Mouse (Mus musculus) limb, embryonic 13.5 days (tissue): Measurements from ENCODE around the gene B9d1. TPM values are rescaled to one million over a fixed set of nuclear protein-coding genes. Genes with fewer than 3 reads are reported as not detected.
A peak's percentile ranks its signal among the peaks of the same experiment; 100 is the strongest.

ENCODE experiments used
- ATAC-seq: fragments of 200-750 bp; cut with Nextera tagmentation; 2 replicates; pipeline ENCODE4 v1.8.0; 2017; ENCODE audit warnings: low read depth, moderate number of reproducible peaks, moderate TSS enrichment; ENCODE audit not compliant: low FRiP score
- H3K27ac ChIP-seq: fragments of 300-500 bp; sonication (generic); 2 replicates; pipeline ENCODE4 v1.5.1; 2015; ENCODE audit warnings: inconsistent platforms, mild to moderate bottlenecking, moderate library complexity
- H3K27me3 ChIP-seq: fragments of 300-500 bp; sonication (generic); 2 replicates; pipeline ENCODE4 v1.6.1; 2015; ENCODE audit warnings: mild to moderate bottlenecking, inconsistent platforms
- H3K36me3 ChIP-seq: fragments of 300-500 bp; sonication (generic); 2 replicates; pipeline ENCODE4 v1.6.1; 2015; ENCODE audit warnings: inconsistent platforms, mild to moderate bottlenecking, moderate library complexity
- H3K4me1 ChIP-seq: fragments of 300-500 bp; sonication (generic); 2 replicates; pipeline ENCODE4 v1.6.1; 2015; ENCODE audit warnings: inconsistent platforms
- H3K4me2 ChIP-seq: fragments of 300-500 bp; sonication (generic); replicated peaks from 2 replicates; pipeline ENCODE4 v1.6.1; 2015; ENCODE audit warnings: inconsistent platforms, mild to moderate bottlenecking, moderate library complexity
- H3K4me3 ChIP-seq: fragments of 300-500 bp; sonication (generic); 2 replicates; pipeline ENCODE4 v1.5.1; 2015; ENCODE audit warnings: moderate library complexity, mild to moderate bottlenecking, inconsistent platforms
- H3K9ac ChIP-seq: fragments of 300-500 bp; sonication (generic); 2 replicates; pipeline ENCODE4 v1.6.1; 2015; ENCODE audit warnings: mild to moderate bottlenecking, inconsistent platforms
- H3K9me3 ChIP-seq: fragments of 300-500 bp; sonication (generic); 2 replicates; pipeline ENCODE4 v1.6.1; 2016; ENCODE audit warnings: inconsistent platforms
- WGBS: fragments of 180-500 bp; shearing (Covaris S2); methylation state at CpG from one replicate; pipeline ENCODE4 v1.1.7; 2015; 5-methylcytosine and 5-hydroxymethylcytosine counted together
- polyA plus RNA-seq: library from polyadenylated mRNA; unstranded; fragments of >200 nt; fragmentation: Nextera tagmentation; extraction: Ambion mirVana; gene quantifications from 2 replicates; pipeline ENCODE4 v1.2.1, GENCODE M21; 2015

Gene B9d1
- polyA plus RNA-seq, 1 experiment from 2014 or later, result 31.9 TPM

- Histone ChIP-seq H3K4me1 (peaks cover 64% of the 10 kb centered on the region), H3K4me3 (no peak overlapping the region)
- 30% methylated on average over 13 of the region's 13 CpGs for WGBS
These were observed 21.6 kb upstream of the B9d1 start for GRCm38 (mm10) chr11:61483226-61483845.

GRCm38 (mm10) chr11:61484256-61484612, 20.7 kb upstream of the B9d1 start:
- H3K4me1 ChIP-seq, result peaks cover 67% of the 10 kb centered on the region
- H3K27ac ChIP-seq, result peak overlapping the region; percentile 100
- H3K9ac ChIP-seq, result peak overlapping the region; percentile 61; the same call in 1 of the 2 replicates
- 4% methylated on average over 10 of the region's 10 CpGs for WGBS
- peak overlapping the region; percentile 95 for H3K4me2 ChIP-seq
- ATAC-seq, result peak; percentile 1; the same call in 1 of the 2 replicates
- peak overlapping the region; percentile 58 for H3K4me3 ChIP-seq
- H3K9me3 ChIP-seq, result no peaks in the 10 kb centered on the region
- H3K27me3 ChIP-seq, result no peaks in the 10 kb centered on the region
- peaks cover 24% of the 10 kb centered on the region for H3K36me3 ChIP-seq

More at GRCm38 (mm10) chr11:61483226-61483845, 21.6 kb upstream of the B9d1 start:
- peak overlapping the region; percentile 100 for H3K27ac ChIP-seq
- H3K9ac ChIP-seq, result no peak overlapping the region
- no peaks in the 10 kb centered on the region for H3K9me3 ChIP-seq
- peaks cover 15% of the 10 kb centered on the region for H3K36me3 ChIP-seq
- ATAC-seq, result no peak
- H3K27me3 ChIP-seq, result no peaks in the 10 kb centered on the region
- H3K4me2 ChIP-seq, result peak overlapping the region; percentile 5; the same call in 1 of the 2 replicates

- ATAC-seq, result peak; percentile 94
These were observed 20.1 kb upstream of the B9d1 start, which contains the start of gene Mfap4 for GRCm38 (mm10) chr11:61484613-61485540. Mfap4 (plus strand) TSS chr11:61485431.

GRCm38 (mm10) chr11:61485541-61486457, 19.1 kb upstream of the B9d1 start:
- WGBS, result 25% methylated on average over 22 of the region's 22 CpGs
- Histone ChIP-seq H3K4me3 (peak overlapping the region; percentile 58), H3K4me1 (peaks cover 79% of the 10 kb centered on the region), H3K27ac (peak overlapping the region; percentile 100), H3K9me3 (no peaks in the 10 kb centered on the region), H3K27me3 (no peaks in the 10 kb centered on the region), H3K36me3 (peaks cover 40% of the 10 kb centered on the region), H3K9ac (peak overlapping the region; percentile 85), H3K4me2 (peak overlapping the region; percentile 95)
- ATAC-seq, result peak; percentile 10

More at GRCm38 (mm10) chr11:61484613-61485540, 20.1 kb upstream of the B9d1 start, which contains the start of gene Mfap4:
- Histone ChIP-seq H3K36me3 (peaks cover 30% of the 10 kb centered on the region), H3K27me3 (no peaks in the 10 kb centered on the region), H3K27ac (peak within 1 kb of the TSS; percentile 100), H3K9me3 (no peaks in the 10 kb centered on the region), H3K9ac (peak within 1 kb of the TSS; percentile 85), H3K4me2 (peak within 1 kb of the TSS; percentile 95), H3K4me3 (peak within 1 kb of the TSS; percentile 58), H3K4me1 (peaks cover 70% of the 10 kb centered on the region)
- 6% methylated on average over 20 of the region's 20 CpGs for WGBS

GRCm38 (mm10) chr11:61486458-61487219, 18.3 kb upstream of the B9d1 start:
- ATAC-seq, result no peak
- WGBS, result 82% methylated on average over 14 of the region's 14 CpGs
- no peaks in the 10 kb centered on the region for H3K9me3 ChIP-seq
- H3K36me3 ChIP-seq, result peaks cover 48% of the 10 kb centered on the region
- peak overlapping the region; percentile 85 for H3K9ac ChIP-seq
- H3K4me2 ChIP-seq, result peak overlapping the region; percentile 95
- H3K27me3 ChIP-seq, result no peaks in the 10 kb centered on the region
- H3K4me1 ChIP-seq, result peaks cover 83% of the 10 kb centered on the region
- peak overlapping the region; percentile 100 for H3K27ac ChIP-seq
- peak overlapping the region; percentile 58 for H3K4me3 ChIP-seq

GRCm38 (mm10) chr11:61487401-61487800, 17.5 kb upstream of the B9d1 start:
- no peaks in the 10 kb centered on the region for H3K9me3 ChIP-seq
- WGBS, result 63% methylated on average over 2 of the region's 2 CpGs
- H3K4me3 ChIP-seq, result peak overlapping the region; percentile 58
- H3K4me2 ChIP-seq, result peak overlapping the region; percentile 95
- peaks cover 56% of the 10 kb centered on the region for H3K36me3 ChIP-seq
- H3K27me3 ChIP-seq, result no peaks in the 10 kb centered on the region
- H3K4me1 ChIP-seq, result peaks cover 80% of the 10 kb centered on the region
- no peak overlapping the region for H3K9ac ChIP-seq
- no peak for ATAC-seq
- no peak overlapping the region for H3K27ac ChIP-seq

GRCm38 (mm10) chr11:61487936-61488335, 17.0 kb upstream of the B9d1 start:
- Histone ChIP-seq H3K36me3 (peaks cover 59% of the 10 kb centered on the region), H3K27me3 (no peaks in the 10 kb centered on the region), H3K27ac (peak overlapping the region; percentile 44; the same call in 1 of the 2 replicates), H3K4me2 (peak overlapping the region; percentile 95), H3K4me1 (peaks cover 85% of the 10 kb centered on the region), H3K4me3 (no peak overlapping the region), H3K9me3 (no peaks in the 10 kb centered on the region), H3K9ac (no peak overlapping the region)
- WGBS, result 84% methylated on average over 7 of the region's 7 CpGs
- no peak for ATAC-seq

GRCm38 (mm10) chr11:61489085-61489484, 15.9 kb upstream of the B9d1 start:
- Histone ChIP-seq H3K27ac (no peak overlapping the region), H3K9ac (no peak overlapping the region), H3K27me3 (no peaks in the 10 kb centered on the region), H3K4me2 (no peak overlapping the region), H3K4me1 (peaks cover 79% of the 10 kb centered on the region), H3K36me3 (peaks cover 59% of the 10 kb centered on the region), H3K9me3 (no peaks in the 10 kb centered on the region), H3K4me3 (no peak overlapping the region)
- WGBS, result 86% methylated on average over 2 of the region's 2 CpGs
- no peak for ATAC-seq

- no peak for ATAC-seq
- H3K27ac ChIP-seq, result no peak overlapping the region
- WGBS, result 91% methylated on average over 8 of the region's 8 CpGs
These were observed 15.1 kb upstream of the B9d1 start for GRCm38 (mm10) chr11:61489874-61490273.

GRCm38 (mm10) chr11:61490944-61491520, 13.9 kb upstream of the B9d1 start:
- Histone ChIP-seq H3K9ac (peak overlapping the region; percentile 25; the same call in 1 of the 2 replicates), H3K4me1 (peaks cover 68% of the 10 kb centered on the region), H3K9me3 (no peaks in the 10 kb centered on the region), H3K4me2 (no peak overlapping the region), H3K4me3 (0 out of 2 replicates have a peak overlapping the region, but pooled peaks have one; percentile 3), H3K27me3 (no peaks in the 10 kb centered on the region), H3K36me3 (peaks cover 59% of the 10 kb centered on the region), H3K27ac (no peak overlapping the region)
- ATAC-seq, result no peak
- 92% methylated on average over 22 of the region's 22 CpGs for WGBS

More at GRCm38 (mm10) chr11:61489874-61490273, 15.1 kb upstream of the B9d1 start:
- Histone ChIP-seq H3K9ac (no peak overlapping the region), H3K4me2 (peak overlapping the region; percentile 17; the same call in 1 of the 2 replicates), H3K4me1 (peaks cover 71% of the 10 kb centered on the region), H3K4me3 (no peak overlapping the region), H3K27me3 (no peaks in the 10 kb centered on the region), H3K36me3 (peaks cover 59% of the 10 kb centered on the region), H3K9me3 (no peaks in the 10 kb centered on the region)
